Mouse (Mus musculus): ENCODE results near the gene Tfeb.

DNA sequence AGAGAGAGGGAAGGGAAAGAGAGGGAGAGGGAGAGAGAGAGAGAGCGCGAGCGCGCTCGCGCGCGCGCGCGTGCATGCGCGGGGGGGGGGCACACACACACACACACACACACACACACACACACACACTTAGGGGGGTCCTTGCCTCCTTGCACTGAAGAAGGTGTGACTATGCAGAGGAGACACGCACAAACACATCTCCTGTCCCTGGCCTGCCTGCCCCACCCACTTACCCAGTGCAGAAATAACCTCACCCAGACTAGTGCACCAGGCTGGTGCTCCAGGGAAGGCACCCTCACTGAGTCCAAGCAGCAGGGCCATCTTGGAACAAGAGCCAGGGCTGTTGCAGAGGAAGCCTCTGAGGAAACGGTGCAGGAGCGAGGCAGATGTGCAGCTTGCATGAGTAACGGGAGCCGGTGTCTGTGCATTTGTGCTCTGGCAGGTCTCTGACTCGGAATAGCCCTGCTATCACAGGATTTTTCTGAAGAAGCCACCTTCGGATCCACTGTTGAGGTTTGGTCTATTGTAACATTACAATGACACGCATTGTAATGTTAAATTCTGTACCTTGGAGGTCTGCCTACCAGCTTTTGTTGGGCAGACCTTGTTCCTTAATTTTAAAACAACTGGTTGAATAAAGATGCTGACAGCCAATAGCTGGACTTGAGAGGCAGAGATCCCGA is 23.8 kb upstream of the Tfeb start:
- TF ChIP-seq CTCF (IDR thresholded peaks at IDR 0.05; ENCODE audit: insufficient read depth, low read length) = no peak
- no peak for TF ChIP-seq POLR2A (IDR thresholded peaks at IDR 0.05; ENCODE audit: borderline replicate concordance, extremely low read depth, low read depth, low read length)
